Mouse (Mus musculus) limb, embryonic 13.5 days (tissue): ENCODE data around the gene Snap47. TPM values are rescaled to one million over a fixed set of nuclear protein-coding genes. Genes with fewer than 3 reads are reported as not detected.

Source experiments
- ATAC-seq: fragments of 200-750 bp; cut with Nextera tagmentation; 2 replicates; pipeline ENCODE4 v1.8.0; 2017; ENCODE audit warnings: low read depth, moderate number of reproducible peaks, moderate TSS enrichment; ENCODE audit not compliant: low FRiP score
- H3K27ac ChIP-seq: fragments of 300-500 bp; sonication (generic); 2 replicates; pipeline ENCODE4 v1.5.1; 2015; ENCODE audit warnings: inconsistent platforms, mild to moderate bottlenecking, moderate library complexity
- H3K27me3 ChIP-seq: fragments of 300-500 bp; sonication (generic); 2 replicates; pipeline ENCODE4 v1.6.1; 2015; ENCODE audit warnings: mild to moderate bottlenecking, inconsistent platforms
- H3K36me3 ChIP-seq: fragments of 300-500 bp; sonication (generic); 2 replicates; pipeline ENCODE4 v1.6.1; 2015; ENCODE audit warnings: inconsistent platforms, mild to moderate bottlenecking, moderate library complexity
- H3K4me1 ChIP-seq: fragments of 300-500 bp; sonication (generic); 2 replicates; pipeline ENCODE4 v1.6.1; 2015; ENCODE audit warnings: inconsistent platforms
- H3K4me2 ChIP-seq: fragments of 300-500 bp; sonication (generic); replicated peaks from 2 replicates; pipeline ENCODE4 v1.6.1; 2015; ENCODE audit warnings: inconsistent platforms, mild to moderate bottlenecking, moderate library complexity
- H3K4me3 ChIP-seq: fragments of 300-500 bp; sonication (generic); 2 replicates; pipeline ENCODE4 v1.5.1; 2015; ENCODE audit warnings: moderate library complexity, mild to moderate bottlenecking, inconsistent platforms
- H3K9ac ChIP-seq: fragments of 300-500 bp; sonication (generic); 2 replicates; pipeline ENCODE4 v1.6.1; 2015; ENCODE audit warnings: mild to moderate bottlenecking, inconsistent platforms
- H3K9me3 ChIP-seq: fragments of 300-500 bp; sonication (generic); 2 replicates; pipeline ENCODE4 v1.6.1; 2016; ENCODE audit warnings: inconsistent platforms
- WGBS: fragments of 180-500 bp; shearing (Covaris S2); methylation state at CpG from one replicate; pipeline ENCODE4 v1.1.7; 2015; 5-methylcytosine and 5-hydroxymethylcytosine counted together
- polyA plus RNA-seq: library from polyadenylated mRNA; unstranded; fragments of >200 nt; fragmentation: Nextera tagmentation; extraction: Ambion mirVana; gene quantifications from 2 replicates; pipeline ENCODE4 v1.2.1, GENCODE M21; 2015

Snap47 gene
- polyA plus RNA-seq, 1 experiment from 2014 or later = 149 TPM

DNA sequence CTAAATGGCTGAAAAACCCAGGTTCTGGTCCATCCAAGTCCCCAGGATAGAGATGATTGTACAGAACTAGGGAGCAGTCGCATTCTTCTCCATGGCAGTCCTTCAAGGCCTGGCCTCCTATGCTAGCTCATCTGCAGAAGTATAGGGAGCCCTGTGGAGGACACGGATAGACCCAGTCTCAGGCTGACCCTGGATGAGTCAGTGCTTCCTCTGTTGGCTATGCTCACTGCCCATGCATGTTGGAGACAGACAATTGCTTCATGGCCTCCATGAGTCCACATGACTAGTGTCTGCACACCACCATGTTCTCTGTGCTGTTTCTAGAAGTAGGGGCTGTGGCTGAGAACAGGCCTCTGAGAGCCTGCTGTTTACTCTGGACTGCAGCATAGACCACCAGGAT lies 5.4 kb upstream of the Snap47 start:
- H3K36me3 ChIP-seq = peaks cover 87% of the 10 kb centered on the region
- peaks cover 18% of the 10 kb centered on the region for H3K4me1 ChIP-seq
- no peak for ATAC-seq
- H3K9ac ChIP-seq = no peak overlapping the region
- H3K9me3 ChIP-seq = no peaks in the 10 kb centered on the region
- H3K27ac ChIP-seq = no peak overlapping the region
- H3K4me2 ChIP-seq = no peak overlapping the region
- H3K27me3 ChIP-seq = no peaks in the 10 kb centered on the region
- WGBS = 88% methylated on average over 2 of the region's 2 CpGs
- H3K4me3 ChIP-seq = no peak overlapping the region

DNA sequence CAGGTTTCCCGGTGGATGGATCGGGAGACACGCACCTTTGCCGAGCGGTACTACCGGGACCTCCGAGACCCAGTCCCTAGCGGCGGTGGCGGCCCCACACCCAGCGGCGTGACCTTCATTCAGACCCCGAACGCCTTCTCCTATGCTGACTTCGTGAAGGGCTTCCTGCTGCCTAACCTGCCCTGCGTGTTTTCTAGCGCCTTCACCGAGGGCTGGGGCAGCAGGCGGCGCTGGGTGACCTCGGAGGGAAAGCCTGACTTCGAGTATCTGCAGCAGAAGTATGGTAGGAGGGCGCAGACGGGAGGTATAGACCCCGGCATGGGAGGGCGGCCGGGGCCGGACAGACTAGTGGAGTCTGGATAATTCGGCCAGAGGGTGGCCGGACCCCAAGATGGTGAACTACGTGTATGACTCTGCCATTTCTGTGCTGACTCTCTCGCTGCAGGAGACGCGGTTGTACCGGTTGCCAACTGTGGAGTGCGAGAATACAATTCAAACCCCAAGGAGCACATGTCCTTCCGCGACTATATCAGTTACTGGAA lies 685 bp downstream of the Snap47 start:
- WGBS = 0% methylated on average over 38 of the region's 38 CpGs
- Histone ChIP-seq H3K36me3 (peaks cover 41% of the 10 kb centered on the region), H3K4me2 (peak overlapping the region; percentile 91)

DNA sequence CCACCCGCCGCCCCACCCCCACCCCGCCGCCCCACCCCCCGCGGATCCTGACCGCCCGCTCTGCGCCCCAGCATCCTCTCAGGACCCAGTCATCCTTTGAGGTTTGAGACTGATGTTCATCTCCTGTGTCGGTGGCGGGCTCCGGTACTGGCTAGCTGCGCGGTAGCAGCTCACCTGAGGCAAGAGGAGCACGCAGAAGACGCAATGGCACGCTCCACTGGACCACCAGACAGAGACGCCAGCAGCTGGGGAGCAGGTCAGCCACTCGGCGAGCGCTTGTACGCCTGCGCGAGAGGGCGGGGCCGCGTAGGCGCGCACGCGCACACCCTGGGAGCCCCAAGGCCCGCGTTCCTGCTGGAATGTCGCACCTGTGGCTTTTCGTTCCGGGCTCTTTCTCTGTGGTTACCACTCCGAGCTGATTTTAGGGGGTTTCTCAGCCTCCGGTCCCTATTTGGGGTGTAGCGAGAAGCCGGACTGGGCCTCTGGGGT lies 1.2 kb downstream of the Snap47 start, which contains the start of gene Jmjd4:
Jmjd4 (plus strand) TSS at position 305 of the 489 bp plus-strand sequence.
- H3K27me3 ChIP-seq = no peaks in the 10 kb centered on the region
- under 1% methylated on average over 36 of the region's 40 CpGs for WGBS
- H3K36me3 ChIP-seq = peaks cover 39% of the 10 kb centered on the region
- H3K4me3 ChIP-seq = peak within 1 kb of the TSS; percentile 84
- peak; percentile 95 for ATAC-seq
- H3K9me3 ChIP-seq = no peaks in the 10 kb centered on the region
- peak within 1 kb of the TSS; percentile 87 for H3K27ac ChIP-seq
- peaks cover 31% of the 10 kb centered on the region for H3K4me1 ChIP-seq
- peak within 1 kb of the TSS; percentile 91 for H3K4me2 ChIP-seq
- H3K9ac ChIP-seq = peak within 1 kb of the TSS; percentile 88

More for the DNA sequence above, 685 bp downstream of the Snap47 start:
- peak overlapping the region; percentile 88 for H3K9ac ChIP-seq
- H3K27ac ChIP-seq = peak overlapping the region; percentile 87
- no peaks in the 10 kb centered on the region for H3K27me3 ChIP-seq
- no peaks in the 10 kb centered on the region for H3K9me3 ChIP-seq
- H3K4me3 ChIP-seq = peak overlapping the region; percentile 84
- peak; percentile 76 for ATAC-seq
- peaks cover 31% of the 10 kb centered on the region for H3K4me1 ChIP-seq

DNA sequence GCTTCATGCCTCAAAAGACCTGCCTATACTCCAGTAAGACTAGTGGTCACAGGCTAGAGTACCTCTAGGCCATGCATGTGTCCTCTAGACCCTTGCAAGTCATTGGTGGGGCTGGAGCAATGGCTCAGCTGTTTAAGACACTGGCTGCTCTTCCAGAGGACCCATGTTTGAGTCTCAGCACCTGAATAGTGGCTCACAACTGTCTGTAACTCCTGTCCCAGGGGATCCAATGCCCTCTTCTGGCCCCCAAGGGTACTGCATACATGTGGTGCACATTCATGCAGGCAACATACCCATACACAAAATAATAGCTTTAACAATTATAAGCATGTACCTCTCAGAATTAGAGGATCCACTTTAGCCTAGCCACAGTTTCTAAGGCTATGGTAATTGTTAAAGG lies 7.9 kb downstream of the Snap47 start:
- H3K9me3 ChIP-seq = no peaks in the 10 kb centered on the region
- H3K4me1 ChIP-seq = peaks cover 4% of the 10 kb centered on the region
- peaks cover 46% of the 10 kb centered on the region for H3K36me3 ChIP-seq
- no peak overlapping the region for H3K9ac ChIP-seq
- H3K4me2 ChIP-seq = no peak overlapping the region
- no peak for ATAC-seq
- H3K27me3 ChIP-seq = no peaks in the 10 kb centered on the region
- H3K27ac ChIP-seq = no peak overlapping the region
- no peak overlapping the region for H3K4me3 ChIP-seq

DNA sequence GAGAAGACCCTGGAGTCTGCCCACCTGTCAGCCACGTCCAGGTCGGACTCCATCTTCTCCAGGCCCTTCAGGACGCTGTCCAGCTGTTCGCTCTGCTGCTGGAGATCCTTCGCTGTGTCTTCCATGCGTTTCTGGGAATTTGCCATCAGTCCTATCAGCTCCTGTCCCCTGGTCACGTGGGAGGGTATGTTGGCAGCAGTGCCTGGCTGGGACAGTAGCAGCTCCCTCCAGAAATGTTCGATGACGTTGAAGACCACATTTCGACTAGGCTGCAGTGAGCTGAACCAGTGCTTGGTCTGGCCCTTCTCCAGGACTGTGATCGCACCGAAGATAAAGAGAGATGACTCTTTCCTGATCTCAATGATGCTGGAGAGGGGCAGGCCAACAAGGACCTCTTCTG lies 13.0 kb downstream of the Snap47 start:
- Histone ChIP-seq H3K27me3 (no peaks in the 10 kb centered on the region), H3K9ac (no peak overlapping the region), H3K27ac (no peak overlapping the region), H3K36me3 (peaks cover 72% of the 10 kb centered on the region), H3K4me2 (no peak overlapping the region), H3K9me3 (peaks cover 9% of the 10 kb centered on the region), H3K4me3 (no peak overlapping the region), H3K4me1 (0 out of 2 replicates have a peak, but pooled peaks cover 3% of the 10 kb centered on the region)
- ATAC-seq = no peak
- 96% methylated on average over 12 of the region's 12 CpGs for WGBS

DNA sequence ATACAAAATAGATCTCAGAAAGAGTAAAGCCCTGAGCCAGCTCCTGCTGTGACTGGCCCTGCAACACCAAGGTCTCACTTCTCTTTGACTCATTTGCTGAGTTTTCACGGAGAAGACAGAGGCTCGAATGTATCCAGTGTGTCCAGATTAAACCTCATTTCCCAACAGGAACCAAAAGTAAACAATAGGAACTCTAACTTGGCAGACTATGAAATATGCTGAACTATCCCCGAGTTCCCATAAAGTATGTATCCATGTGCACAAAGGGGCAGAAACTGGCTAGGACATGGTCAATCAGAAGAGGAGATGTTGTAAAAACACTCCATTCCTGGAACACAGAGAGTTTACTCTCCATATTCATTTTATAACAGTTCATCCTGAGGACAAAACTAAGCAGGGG lies 18.7 kb downstream of the Snap47 start:
- ATAC-seq = 0 out of 2 replicates have a peak, but pooled peaks have one; percentile 15
- H3K4me1 ChIP-seq = peaks cover 6% of the 10 kb centered on the region; the same call in 1 of the 2 replicates
- H3K27ac ChIP-seq = no peak overlapping the region
- WGBS = 69% methylated on average over 3 of the region's 3 CpGs
- H3K27me3 ChIP-seq = no peaks in the 10 kb centered on the region
- no peak overlapping the region for H3K4me2 ChIP-seq
- peaks cover 9% of the 10 kb centered on the region for H3K9me3 ChIP-seq
- no peak overlapping the region for H3K9ac ChIP-seq
- H3K36me3 ChIP-seq = peaks cover 80% of the 10 kb centered on the region
- H3K4me3 ChIP-seq = no peak overlapping the region

DNA sequence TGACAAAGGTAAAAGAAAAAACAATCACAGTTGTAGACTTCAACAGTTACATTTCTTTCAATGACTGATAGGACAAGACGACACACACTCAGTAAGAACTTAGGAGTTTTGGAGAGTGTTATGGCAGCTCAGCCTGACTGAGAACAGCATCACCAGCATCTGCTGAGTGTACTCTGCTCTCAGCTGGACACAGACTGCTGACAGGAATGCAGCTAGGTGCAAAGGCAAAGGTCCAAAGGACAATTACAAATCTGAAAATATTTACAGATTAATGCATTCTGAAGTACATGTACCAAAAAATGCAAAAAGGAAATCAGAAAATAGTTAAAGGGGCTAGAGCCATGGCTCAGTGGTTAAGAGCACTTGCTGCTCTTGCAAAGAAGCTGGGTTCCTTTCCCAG lies 21.0 kb downstream of the Snap47 start:
- peaks cover 82% of the 10 kb centered on the region for H3K36me3 ChIP-seq
- no peak for ATAC-seq
- 77% methylated on average over 1 of the region's 1 CpGs for WGBS

DNA sequence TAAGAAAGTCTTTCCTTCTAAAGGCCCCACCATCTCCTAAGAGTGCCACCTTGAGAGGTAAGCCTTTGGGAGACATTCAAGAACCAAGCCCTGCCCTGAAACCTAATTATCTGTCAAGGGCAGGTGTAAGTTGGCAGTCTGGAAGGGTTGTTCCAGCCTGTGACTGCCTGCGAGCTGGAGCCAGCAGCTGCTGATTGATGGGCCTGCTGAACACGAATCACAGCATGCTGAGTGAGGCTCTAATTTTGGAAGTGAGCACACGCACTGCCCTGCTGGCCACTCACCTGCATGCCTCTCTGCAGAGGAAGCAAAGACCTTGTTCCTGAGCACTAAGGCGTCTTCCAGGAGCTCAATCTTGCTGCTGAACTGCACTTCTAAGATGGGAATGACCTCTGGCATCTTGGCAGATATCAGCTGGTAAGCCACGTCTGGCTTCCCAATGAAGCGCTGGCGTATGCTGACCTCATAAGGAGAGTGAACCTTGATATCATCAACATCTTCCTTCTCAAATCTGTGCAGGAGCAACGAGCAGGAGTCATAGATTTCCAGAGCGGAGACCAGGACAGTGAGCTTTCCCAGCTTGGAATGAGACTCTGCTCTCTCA lies 22.8 kb downstream of the Snap47 start:
- Histone ChIP-seq H3K27me3 (no peaks in the 10 kb centered on the region), H3K4me2 (no peak overlapping the region), H3K27ac (no peak overlapping the region), H3K4me1 (peaks cover 24% of the 10 kb centered on the region), H3K36me3 (peaks cover 82% of the 10 kb centered on the region), H3K4me3 (no peak overlapping the region), H3K9ac (no peak overlapping the region), H3K9me3 (no peaks in the 10 kb centered on the region)
- WGBS = 88% methylated on average over 9 of the region's 9 CpGs
- no peak for ATAC-seq

More for the DNA sequence above, 21.0 kb downstream of the Snap47 start:
- Histone ChIP-seq H3K27me3 (no peaks in the 10 kb centered on the region), H3K4me2 (no peak overlapping the region), H3K9ac (no peak overlapping the region), H3K9me3 (no peaks in the 10 kb centered on the region), H3K27ac (no peak overlapping the region), H3K4me3 (no peak overlapping the region), H3K4me1 (peaks cover 17% of the 10 kb centered on the region)

DNA sequence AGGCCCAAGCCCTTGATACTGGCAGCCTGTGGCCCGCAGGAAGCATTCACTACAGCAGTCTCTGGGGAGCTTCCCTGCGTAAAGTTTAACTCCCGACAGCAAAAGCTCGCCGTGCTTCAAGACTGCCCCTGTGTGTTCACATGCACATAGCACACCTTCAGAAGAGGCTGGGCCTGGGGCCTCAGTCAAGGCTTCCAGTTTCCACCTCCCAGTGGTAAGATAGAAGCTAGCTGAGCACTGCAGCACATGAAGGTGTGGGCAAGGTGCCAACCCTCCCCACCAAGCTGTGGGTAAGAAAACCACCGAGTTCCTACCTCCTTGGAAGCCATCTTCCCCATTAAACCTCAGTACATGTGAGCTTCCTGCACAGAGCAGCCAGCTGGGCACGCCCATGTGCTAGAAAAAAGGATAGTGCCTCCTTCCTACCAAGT lies 25.3 kb downstream of the Snap47 start:
- peak; percentile 67 for ATAC-seq
- Histone ChIP-seq H3K4me1 (peaks cover 19% of the 10 kb centered on the region), H3K4me3 (no peak overlapping the region), H3K27ac (no peak overlapping the region), H3K9me3 (no peaks in the 10 kb centered on the region), H3K36me3 (peaks cover 86% of the 10 kb centered on the region), H3K9ac (no peak overlapping the region), H3K4me2 (no peak overlapping the region), H3K27me3 (no peaks in the 10 kb centered on the region)
- WGBS = 43% methylated on average over 7 of the region's 7 CpGs

DNA sequence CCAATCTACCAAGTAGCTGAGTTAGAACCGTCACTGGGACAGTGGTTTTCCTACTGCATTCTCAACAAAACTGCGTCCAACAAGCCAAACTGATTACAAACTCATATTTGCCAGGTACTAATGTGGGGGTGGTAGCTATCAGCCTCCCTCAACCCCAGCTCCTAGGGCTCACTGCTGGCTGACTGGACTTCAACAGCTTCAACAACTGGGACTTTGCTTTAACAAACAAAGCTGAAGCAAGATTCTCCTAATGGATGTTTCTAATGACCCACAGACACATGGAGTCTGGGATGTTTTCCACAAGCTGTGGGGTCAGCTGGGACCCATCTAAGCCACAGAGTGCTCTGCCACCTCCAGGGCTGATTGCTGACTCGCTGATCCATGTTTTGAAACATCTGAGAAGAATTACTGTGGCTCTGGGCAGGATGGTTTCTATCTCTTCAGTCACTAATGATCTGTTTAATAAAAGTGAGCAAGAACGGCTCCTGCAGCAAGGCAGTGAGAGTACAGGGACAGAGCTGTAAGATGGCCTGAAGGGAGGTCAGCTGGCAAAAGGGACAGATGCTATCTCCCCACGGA lies 27.9 kb downstream of the Snap47 start:
- Histone ChIP-seq H3K4me1 (peaks cover 36% of the 10 kb centered on the region), H3K27me3 (no peaks in the 10 kb centered on the region), H3K9me3 (no peaks in the 10 kb centered on the region), H3K4me3 (no peak overlapping the region), H3K36me3 (peaks cover 93% of the 10 kb centered on the region), H3K9ac (no peak overlapping the region), H3K4me2 (no peak overlapping the region), H3K27ac (no peak overlapping the region)
- WGBS = 65% methylated on average over 5 of the region's 5 CpGs
- no peak for ATAC-seq

DNA sequence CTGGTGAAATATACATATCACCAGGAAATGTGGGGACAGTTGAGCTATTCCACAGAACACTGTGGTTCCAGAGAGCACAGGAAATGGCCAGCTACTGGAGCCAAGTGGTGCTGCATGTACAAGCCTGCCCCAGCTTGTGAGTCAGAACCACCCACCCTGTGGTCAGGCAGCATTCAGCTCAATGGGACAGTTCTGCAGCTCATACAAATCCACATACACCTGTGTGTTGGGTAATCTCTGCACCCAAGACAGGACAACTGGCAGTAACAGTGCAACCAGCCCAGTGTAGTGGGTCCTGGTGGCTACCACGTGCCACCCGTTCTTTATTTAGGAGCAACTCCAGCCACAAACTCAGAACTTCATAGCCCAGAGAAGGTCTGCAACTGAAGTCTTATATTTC lies 29.0 kb downstream of the Snap47 start:
- peaks cover 87% of the 10 kb centered on the region for H3K36me3 ChIP-seq
- H3K9ac ChIP-seq = no peak overlapping the region
- H3K27ac ChIP-seq = no peak overlapping the region
- WGBS = 89% methylated on average over 2 of the region's 2 CpGs
- H3K4me1 ChIP-seq = peaks cover 36% of the 10 kb centered on the region
- no peaks in the 10 kb centered on the region for H3K27me3 ChIP-seq
- ATAC-seq = no peak
- H3K4me2 ChIP-seq = no peak overlapping the region
- no peak overlapping the region for H3K4me3 ChIP-seq
- no peaks in the 10 kb centered on the region for H3K9me3 ChIP-seq

DNA sequence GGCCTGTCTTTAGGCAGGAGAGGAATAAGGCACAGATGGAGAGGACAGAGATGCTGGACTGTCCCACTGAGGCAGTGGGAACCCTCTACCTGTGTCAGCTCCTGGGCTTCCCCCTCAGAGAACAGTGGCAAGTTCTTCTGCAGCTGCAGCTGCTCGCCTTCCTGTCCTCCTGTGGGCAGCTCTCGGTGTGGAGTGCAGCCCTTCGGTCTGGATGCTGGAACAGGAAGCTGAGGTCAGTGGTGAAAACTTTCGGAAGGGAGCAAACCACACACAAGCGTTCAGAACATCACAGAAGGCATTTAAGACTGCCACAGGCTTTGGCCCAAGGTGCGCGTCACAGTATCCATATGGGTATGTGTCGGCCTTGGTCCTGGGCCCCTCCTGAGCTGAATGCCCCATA lies 29.6 kb downstream of the Snap47 start:
- no peak for ATAC-seq
- Histone ChIP-seq H3K36me3 (peaks cover 87% of the 10 kb centered on the region), H3K4me1 (peaks cover 36% of the 10 kb centered on the region), H3K9ac (no peak overlapping the region), H3K4me2 (no peak overlapping the region), H3K4me3 (no peak overlapping the region), H3K9me3 (no peaks in the 10 kb centered on the region), H3K27me3 (no peaks in the 10 kb centered on the region), H3K27ac (no peak overlapping the region)
- 84% methylated on average over 8 of the region's 8 CpGs for WGBS
